Mouse (Mus musculus) G1E (cell line): Measurements from ENCODE around the gene Shoc2. TPM values are rescaled to one million over a fixed set of nuclear protein-coding genes. Genes with fewer than 3 reads are reported as not detected.

Source experiments
- ATAC-seq: 2 replicates; pipeline ENCODE4 v1.8.0; 2016; ENCODE audit warnings: mild to moderate bottlenecking; ENCODE audit not compliant: insufficient number of reproducible peaks, poor library complexity, low FRiP score, severe bottlenecking; ENCODE audit errors: extremely low read depth
- DNase-seq: peaks from one replicate; pipeline ENCODE4 v3.0.0; 2012; ENCODE audit warnings: low spot score
- H3K27me3 ChIP-seq: 2 replicates; pipeline ENCODE4 v1.6.1; 2012; ENCODE audit warnings: mild to moderate bottlenecking, low read length, inconsistent platforms; ENCODE audit not compliant: insufficient read depth
- H3K36me3 ChIP-seq: replicated peaks from 2 replicates; pipeline ENCODE3; 2012; ENCODE audit warnings: mild to moderate bottlenecking, inconsistent platforms
- H3K4me1 ChIP-seq: 2 replicates; pipeline ENCODE4 v1.6.1; 2012; ENCODE audit warnings: low read depth, low read length, inconsistent platforms, mixed read lengths; ENCODE audit not compliant: insufficient read depth
- H3K4me3 ChIP-seq: 2 replicates; pipeline ENCODE4 v1.5.1; 2012; ENCODE audit warnings: low read depth, mild to moderate bottlenecking, inconsistent platforms, low read length, moderate library complexity, mixed read lengths
- H3K9me3 ChIP-seq: replicated peaks from 2 replicates; pipeline ENCODE4 v1.6.1; 2012; ENCODE audit warnings: inconsistent platforms
- CTCF ChIP-seq: IDR thresholded peaks from 2 replicates; pipeline ENCODE4 v1.5.1; 2012; ENCODE audit warnings: low read depth, low read length, inconsistent platforms, mixed read lengths
- GATA1 ChIP-seq: IDR thresholded peaks from 2 replicates; pipeline ENCODE4 v1.6.1; 2012; ENCODE audit warnings: borderline replicate concordance, low read length, inconsistent platforms, mixed read lengths
- GATA2 ChIP-seq: IDR thresholded peaks from 2 replicates; pipeline ENCODE4 v1.6.1; 2012; ENCODE audit warnings: low read depth, low read length, inconsistent platforms, borderline replicate concordance
- POLR2AphosphoS5 ChIP-seq: IDR thresholded peaks from 2 replicates; pipeline ENCODE4 v1.6.1; 2012; ENCODE audit warnings: low read depth, low read length, inconsistent platforms; ENCODE audit not compliant: insufficient replicate concordance
- TAL1 ChIP-seq: conservative IDR thresholded peaks from 2 replicates; pipeline ENCODE4 v1.6.1; 2012; ENCODE audit warnings: low read depth, low read length, inconsistent platforms, mixed read lengths
- polyA plus RNA-seq: library from polyadenylated mRNA; stranded (reverse); fragments of >175 nt; gene quantifications from 2 replicates; pipeline ENCODE4 v1.2.3, GENCODE M21; 2012
- total RNA-seq, 2 experiments: library from RNA; stranded (forward) in 1 of 2; stranded (reverse) in 1 of 2; fragments of 200-1000 nt in 1 of 2; fragments of >200 nt in 1 of 2; fragmentation: Nextera tagmentation in 1 of 2; gene quantifications; 2 replicates each; pipeline ENCODE4 v1.2.3; 2014 to 2017

Gene Shoc2
- total and polyA plus RNA-seq, 3 experiments: 4.3 to 127 (median 124) TPM

- ATAC-seq: no peak
These were observed 29.6 kb downstream of the Shoc2 start for GRCm38 (mm10) chr19:53973656-53974055.

GRCm38 (mm10) chr19:53982041-53982440 lies 37.9 kb downstream of the Shoc2 start:
- Histone ChIP-seq H3K4me3 (no peak overlapping the region; the same call in 1 of the 2 replicates), H3K4me1 (peaks cover 15% of the 10 kb centered on the region), H3K9me3 (no peaks in the 10 kb centered on the region; the same call in 1 of the 2 replicates), H3K27me3 (no peaks in the 10 kb centered on the region), H3K36me3 (peaks cover 6% of the 10 kb centered on the region)
- ATAC-seq: no peak
- DNase-seq: no peak
- no peak for TF ChIP-seq CTCF
- no peak for TF ChIP-seq TAL1
- TF ChIP-seq GATA2: no peak
- TF ChIP-seq GATA1: no peak
- no peak for TF ChIP-seq POLR2AphosphoS5

More at GRCm38 (mm10) chr19:53973656-53974055, 29.6 kb downstream of the Shoc2 start:
- H3K27me3 ChIP-seq: no peaks in the 10 kb centered on the region
- no peak overlapping the region for H3K4me3 ChIP-seq
- no peaks in the 10 kb centered on the region; the same call in 1 of the 2 replicates for H3K9me3 ChIP-seq
- peaks cover 28% of the 10 kb centered on the region for H3K36me3 ChIP-seq
- TF ChIP-seq GATA1: no peak
- no peak for TF ChIP-seq TAL1
- no peak for TF ChIP-seq POLR2AphosphoS5
- no peak for TF ChIP-seq CTCF
- no peak for TF ChIP-seq GATA2
- no peak for DNase-seq
- H3K4me1 ChIP-seq: peaks cover 11% of the 10 kb centered on the region

- Histone ChIP-seq H3K4me1 (peaks cover 15% of the 10 kb centered on the region), H3K27me3 (no peaks in the 10 kb centered on the region)
- no peak for DNase-seq
These were observed 39.2 kb downstream of the Shoc2 start for GRCm38 (mm10) chr19:53983336-53983735.

GRCm38 (mm10) chr19:53984628-53985027 lies 40.5 kb downstream of the Shoc2 start:
- no peak for TF ChIP-seq GATA2
- no peak for TF ChIP-seq CTCF
- ATAC-seq (no peak), DNase-seq (no peak)
- H3K4me1 ChIP-seq: peaks cover 15% of the 10 kb centered on the region
- peaks cover 21% of the 10 kb centered on the region for H3K36me3 ChIP-seq
- H3K27me3 ChIP-seq: no peaks in the 10 kb centered on the region
- H3K9me3 ChIP-seq: no peaks in the 10 kb centered on the region
- H3K4me3 ChIP-seq: no peak overlapping the region

More at GRCm38 (mm10) chr19:53983336-53983735, 39.2 kb downstream of the Shoc2 start:
- Histone ChIP-seq H3K36me3 (peaks cover 16% of the 10 kb centered on the region), H3K4me3 (no peak overlapping the region), H3K9me3 (no peaks in the 10 kb centered on the region; the same call in 1 of the 2 replicates)
- TF ChIP-seq GATA2 (no peak), TAL1 (no peak), CTCF (no peak)
- no peak for ATAC-seq

- Histone ChIP-seq H3K9me3 (no peaks in the 10 kb centered on the region), H3K4me1 (peaks cover 8% of the 10 kb centered on the region), H3K4me3 (no peak overlapping the region), H3K27me3 (no peaks in the 10 kb centered on the region), H3K36me3 (peaks cover 45% of the 10 kb centered on the region)
- TF ChIP-seq GATA2 (no peak), CTCF (no peak), TAL1 (no peak), POLR2AphosphoS5 (no peak), GATA1 (no peak)
- DNase-seq: no peak
- no peak for ATAC-seq
These were observed 46.4 kb downstream of the Shoc2 start for GRCm38 (mm10) chr19:53990538-53990937.

- peaks cover 4% of the 10 kb centered on the region; the same call in 1 of the 2 replicates for H3K4me1 ChIP-seq
- H3K4me3 ChIP-seq: no peak overlapping the region
- H3K9me3 ChIP-seq: no peaks in the 10 kb centered on the region
- no peaks in the 10 kb centered on the region for H3K27me3 ChIP-seq
- TF ChIP-seq TAL1 (no peak), POLR2AphosphoS5 (no peak), GATA2 (no peak), CTCF (no peak), GATA1 (no peak)
- DNase-seq (no peak), ATAC-seq (no peak)
- peaks cover 39% of the 10 kb centered on the region for H3K36me3 ChIP-seq
These were observed 49.8 kb downstream of the Shoc2 start for GRCm38 (mm10) chr19:53993860-53994259.

- Histone ChIP-seq H3K36me3 (peaks cover 38% of the 10 kb centered on the region), H3K9me3 (no peaks in the 10 kb centered on the region), H3K27me3 (no peaks in the 10 kb centered on the region), H3K4me3 (no peak overlapping the region), H3K4me1 (peaks cover 4% of the 10 kb centered on the region; the same call in 1 of the 2 replicates)
- TF ChIP-seq TAL1: no peak
- no peak for TF ChIP-seq GATA1
- TF ChIP-seq CTCF: no peak
- DNase-seq: no peak
- no peak for ATAC-seq
These were observed 50.2 kb downstream of the Shoc2 start for GRCm38 (mm10) chr19:53994276-53994675.
